Mouse (Mus musculus): ENCODE results near the gene Acvr1.

DNA sequence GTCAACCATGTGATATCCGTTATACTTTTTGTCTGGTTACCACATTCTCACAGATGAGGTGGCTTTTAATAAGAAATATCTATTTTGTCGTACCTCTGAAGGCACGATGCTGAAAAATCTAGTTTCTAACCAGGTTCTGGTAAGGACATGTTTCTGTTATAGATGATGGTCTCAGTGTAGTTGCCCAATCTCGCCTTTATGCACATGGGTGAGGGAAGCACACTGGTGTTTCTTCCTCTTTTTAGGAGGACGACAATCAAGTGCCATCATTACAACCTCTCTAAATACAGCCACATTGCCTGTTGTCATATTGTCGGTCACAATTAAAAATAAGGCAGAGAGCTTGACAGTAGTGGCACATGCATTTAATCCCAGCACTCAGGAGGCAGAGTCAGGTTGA lies 32.7 kb upstream of the Acvr1 start:
- TF ChIP-seq POLR2A (IDR thresholded peaks at IDR 0.05; ENCODE audit: insufficient read depth, low read depth, low read length) (no peak), CTCF (IDR thresholded peaks at IDR 0.05; ENCODE audit: insufficient read depth, low read depth, low read length) (no peak)
